Mouse (Mus musculus) ES-Bruce4 (cell line): Measurements from ENCODE around the gene Man2c1. TPM values are rescaled to one million over a fixed set of nuclear protein-coding genes. Genes with fewer than 3 reads are reported as not detected.

Source experiments
- H3K27ac ChIP-seq: 2 replicates; pipeline ENCODE4 v1.5.1; 2012; ENCODE audit warnings: low read length, inconsistent platforms; ENCODE audit not compliant: insufficient read depth
- H3K27me3 ChIP-seq: 2 replicates; pipeline ENCODE4 v1.6.1; 2012; ENCODE audit warnings: mild to moderate bottlenecking, low read length, inconsistent platforms; ENCODE audit not compliant: control insufficient read depth, poor library complexity, insufficient read depth, severe bottlenecking
- H3K36me3 ChIP-seq: 2 replicates; pipeline ENCODE4 v1.6.1; 2012; ENCODE audit warnings: inconsistent platforms, mild to moderate bottlenecking, low read length, moderate library complexity; ENCODE audit not compliant: control insufficient read depth, poor library complexity, insufficient read depth, severe bottlenecking
- H3K4me1 ChIP-seq: one replicate; pipeline ENCODE4 v1.8.1; 2011; ENCODE audit warnings: low read length; ENCODE audit not compliant: control insufficient read depth, insufficient read depth
- H3K4me3 ChIP-seq: 2 replicates; pipeline ENCODE4 v1.5.1; 2011; ENCODE audit warnings: low read depth, mild to moderate bottlenecking, low read length
- H3K9ac ChIP-seq: 2 replicates; pipeline ENCODE4 v1.6.1; 2012; ENCODE audit warnings: low read depth, mild to moderate bottlenecking, inconsistent platforms; ENCODE audit not compliant: poor library complexity, severe bottlenecking
- H3K9me3 ChIP-seq: replicated peaks from 2 replicates; pipeline ENCODE4 v1.6.1; 2012; ENCODE audit warnings: mild to moderate bottlenecking, low read length, inconsistent platforms; ENCODE audit not compliant: control insufficient read depth, poor library complexity, insufficient read depth, severe bottlenecking
- CTCF ChIP-seq: IDR thresholded peaks from one replicate; pipeline ENCODE4 v1.8.1; 2011; ENCODE audit warnings: low read depth, low read length
- EP300 ChIP-seq: IDR thresholded peaks from 2 replicates; pipeline ENCODE4 v1.6.1; 2011; ENCODE audit warnings: low read depth, low read length; ENCODE audit not compliant: insufficient read depth
- POLR2A ChIP-seq: IDR thresholded peaks from one replicate; pipeline ENCODE4 v1.8.1; 2011; ENCODE audit warnings: low read length; ENCODE audit not compliant: insufficient read depth
- polyA plus RNA-seq: library from polyadenylated mRNA; stranded (reverse); fragments of >200 nt; gene quantifications from 2 replicates; pipeline ENCODE4 v1.2.4, GENCODE M21; 2011; ENCODE audit warnings: low read depth; ENCODE audit not compliant: missing spikeins, insufficient read depth, insufficient read length

Gene Man2c1
- polyA plus RNA-seq, 1 experiment: 79.9 TPM

- Histone ChIP-seq H3K4me3 (no peak overlapping the region), H3K9ac (no peak overlapping the region), H3K27ac (no peak overlapping the region), H3K4me1 (no peaks in the 10 kb centered on the region), H3K9me3 (no peaks in the 10 kb centered on the region), H3K27me3 (no peaks in the 10 kb centered on the region), H3K36me3 (no peaks in the 10 kb centered on the region)
- TF ChIP-seq CTCF (no peak), EP300 (no peak), POLR2A (no peak)
Observed at GRCm38 (mm10) chr9:57146451-57147066, 16.1 kb downstream of the Man2c1 start.

DNA sequence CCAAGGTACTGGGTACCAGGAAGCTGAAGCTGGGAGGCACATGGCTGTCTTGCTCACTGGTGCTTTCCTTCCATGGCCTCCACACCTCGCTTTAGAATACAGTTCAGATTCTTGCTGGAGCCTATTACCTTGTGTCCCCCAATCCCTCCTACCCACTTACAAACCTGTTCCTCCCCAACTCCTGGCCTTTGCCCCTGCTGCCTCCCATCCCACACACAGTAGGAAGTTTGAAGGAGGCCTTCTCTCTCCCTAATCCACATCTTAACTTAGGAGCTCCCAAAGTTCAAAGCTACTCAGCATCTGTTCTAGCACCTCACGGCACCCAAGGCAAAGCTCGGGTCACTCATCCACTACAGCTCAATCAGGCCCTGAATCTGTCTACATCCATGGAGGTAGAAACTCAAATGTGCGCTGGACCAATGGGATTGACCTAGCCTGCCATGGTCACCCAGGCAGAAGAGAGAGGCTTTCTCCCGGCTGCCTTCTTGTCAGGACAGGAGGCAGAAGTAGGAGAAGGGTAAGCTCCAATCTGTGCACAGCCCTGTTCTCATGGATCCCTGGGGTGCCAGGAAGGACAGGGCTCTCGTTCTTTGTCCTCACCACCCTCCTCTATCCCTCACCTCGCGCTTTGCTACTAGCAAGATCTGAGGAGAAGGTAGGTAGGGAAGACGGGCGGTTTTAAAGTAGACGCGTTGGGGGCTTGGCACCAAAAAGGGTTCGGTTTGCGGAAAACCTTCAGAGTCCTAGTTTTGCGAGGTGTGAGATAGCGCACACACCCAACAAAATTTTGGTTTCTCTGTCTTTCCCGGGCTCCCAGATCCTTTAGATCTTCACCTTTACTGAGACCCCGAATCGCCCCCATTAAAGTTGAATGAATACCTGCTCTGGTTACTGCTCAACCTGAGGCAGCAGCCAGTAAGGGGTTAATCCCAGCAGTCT, 17.0 kb downstream of the Man2c1 start:
- H3K4me1 ChIP-seq: no peaks in the 10 kb centered on the region
- no peak for TF ChIP-seq POLR2A
- TF ChIP-seq CTCF: no peak
- TF ChIP-seq EP300: no peak
- H3K27ac ChIP-seq: no peak overlapping the region
- H3K9me3 ChIP-seq: no peaks in the 10 kb centered on the region
- H3K27me3 ChIP-seq: no peaks in the 10 kb centered on the region
- H3K36me3 ChIP-seq: no peaks in the 10 kb centered on the region
- H3K9ac ChIP-seq: peak overlapping the region; percentile 71
- peak overlapping the region; percentile 91 for H3K4me3 ChIP-seq

DNA sequence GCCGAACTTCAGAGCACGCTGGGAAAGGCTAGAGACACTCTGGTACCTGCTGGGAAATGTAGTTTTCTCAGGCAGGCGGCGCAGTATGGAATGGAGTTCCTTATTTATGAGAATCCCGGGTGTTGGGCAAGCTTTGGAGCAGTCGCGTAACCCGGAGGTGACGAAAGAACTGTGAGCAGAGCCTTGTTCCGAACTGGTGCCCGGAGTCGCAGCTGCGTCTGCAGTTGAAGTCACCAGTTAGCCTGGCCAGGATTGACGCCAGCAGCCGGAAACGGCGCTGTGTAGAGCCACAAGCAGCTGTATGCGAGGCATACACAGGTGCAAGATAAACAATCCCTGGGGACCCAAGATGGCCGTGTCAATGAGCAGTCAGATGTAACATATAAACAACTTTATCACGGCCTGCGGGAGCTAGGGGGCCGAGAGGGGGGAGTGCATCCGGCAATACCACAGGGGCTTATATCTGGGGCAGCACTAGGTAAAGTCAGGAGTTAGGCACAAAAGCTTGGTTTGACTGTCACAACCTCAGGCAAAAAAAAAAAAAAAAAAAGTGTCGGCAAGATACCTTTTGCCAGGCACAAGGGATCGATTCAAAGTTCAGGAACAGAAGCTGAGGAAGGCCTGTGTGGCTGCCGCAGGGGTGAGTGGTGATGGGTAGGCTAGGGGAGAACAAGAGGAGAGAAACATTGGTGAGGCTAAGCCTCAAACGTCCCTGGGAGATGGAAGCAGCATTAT, 17.8 kb downstream of the Man2c1 start, which contains the start of gene Neil1:
Neil1 (minus strand) TSS at position 162 of the 735 bp plus-strand sequence.
- Histone ChIP-seq H3K27ac (peak within 1 kb of the TSS; percentile 64), H3K9ac (peak within 1 kb of the TSS; percentile 71), H3K36me3 (no peaks in the 10 kb centered on the region), H3K27me3 (no peaks in the 10 kb centered on the region), H3K4me3 (peak within 1 kb of the TSS; percentile 91), H3K4me1 (no peaks in the 10 kb centered on the region), H3K9me3 (no peaks in the 10 kb centered on the region)
- TF ChIP-seq POLR2A: no peak
- TF ChIP-seq EP300: no peak
- no peak for TF ChIP-seq CTCF

DNA sequence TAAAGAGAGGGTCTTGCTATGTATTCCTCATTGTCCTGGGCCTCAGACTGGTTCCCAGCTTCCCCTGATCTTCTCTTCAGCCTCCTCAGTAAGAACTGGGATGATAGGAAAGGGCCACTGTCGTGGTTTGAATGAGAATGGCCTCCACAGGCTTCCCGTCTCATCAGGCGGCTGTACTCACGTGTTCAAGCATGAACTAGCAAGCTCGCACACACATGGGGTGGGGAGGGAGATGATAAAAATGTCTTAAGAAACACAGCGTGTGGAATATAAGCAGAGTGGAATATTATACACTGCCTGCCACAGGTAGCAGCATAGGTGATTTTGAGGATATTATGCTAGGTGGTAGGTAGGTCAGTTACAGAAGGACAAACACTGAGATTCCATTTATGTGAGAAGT, 18.5 kb downstream of the Man2c1 start:
- TF ChIP-seq POLR2A (no peak), CTCF (no peak), EP300 (no peak)
- Histone ChIP-seq H3K36me3 (no peaks in the 10 kb centered on the region), H3K9me3 (no peaks in the 10 kb centered on the region), H3K27me3 (no peaks in the 10 kb centered on the region), H3K9ac (peak overlapping the region; percentile 71), H3K27ac (peak overlapping the region; percentile 64), H3K4me3 (peak overlapping the region; percentile 91), H3K4me1 (no peaks in the 10 kb centered on the region)

GRCm38 (mm10) chr9:57150192-57150591, 19.7 kb downstream of the Man2c1 start:
- Histone ChIP-seq H3K36me3 (no peaks in the 10 kb centered on the region), H3K9me3 (no peaks in the 10 kb centered on the region), H3K27ac (no peak overlapping the region), H3K9ac (no peak overlapping the region), H3K4me1 (no peaks in the 10 kb centered on the region), H3K4me3 (no peak overlapping the region), H3K27me3 (no peaks in the 10 kb centered on the region)
- no peak for TF ChIP-seq EP300
- TF ChIP-seq CTCF: no peak
- TF ChIP-seq POLR2A: no peak
